Mouse (Mus musculus) embryonic facial prominence, embryonic 14.5 days (tissue): ENCODE data around the gene E4f1. TPM values are rescaled to one million over a fixed set of nuclear protein-coding genes. Genes with fewer than 3 reads are reported as not detected.

ENCODE experiments used
- ATAC-seq: fragments of 200-750 bp; cut with Nextera tagmentation; 2 replicates; pipeline ENCODE4 v1.8.0; 2017; ENCODE audit warnings: low read depth, moderate number of reproducible peaks, moderate TSS enrichment
- DNase-seq: peaks from one replicate; pipeline ENCODE4 v3.0.0-alpha.2; 2015; ENCODE audit warnings: low spot score
- H3K27ac ChIP-seq: fragments of 300-500 bp; sonication (generic); replicated peaks from 2 replicates; pipeline ENCODE4 v1.5.1; 2014; ENCODE audit warnings: low read depth, mild to moderate bottlenecking, low read length, moderate library complexity
- H3K27me3 ChIP-seq: fragments of 300-500 bp; sonication (generic); replicated peaks from 2 replicates; pipeline ENCODE4 v1.6.1; 2014; ENCODE audit warnings: low read length; ENCODE audit not compliant: control insufficient read depth, insufficient read depth
- H3K36me3 ChIP-seq: fragments of 300-500 bp; sonication (generic); 2 replicates; pipeline ENCODE4 v1.6.1; 2014; ENCODE audit warnings: low read length, mixed read lengths; ENCODE audit not compliant: control insufficient read depth, insufficient read depth
- H3K4me1 ChIP-seq: fragments of 300-500 bp; sonication (generic); 2 replicates; pipeline ENCODE4 v1.6.1; 2014; ENCODE audit warnings: antibody characterized with exemption, low read length; ENCODE audit not compliant: control insufficient read depth, insufficient read depth
- H3K4me2 ChIP-seq: fragments of 300-500 bp; sonication (generic); 2 replicates; pipeline ENCODE4 v1.6.1; 2014; ENCODE audit warnings: low read depth, mild to moderate bottlenecking, low read length, moderate library complexity, mixed read lengths
- H3K4me3 ChIP-seq: fragments of 300-500 bp; sonication (generic); 2 replicates; pipeline ENCODE4 v1.5.1; 2014; ENCODE audit warnings: low read depth, mild to moderate bottlenecking, low read length
- H3K9ac ChIP-seq: fragments of 300-500 bp; sonication (generic); 2 replicates; pipeline ENCODE4 v1.6.1; 2014; ENCODE audit warnings: low read depth, mild to moderate bottlenecking, low read length, moderate library complexity, mixed read lengths
- H3K9me3 ChIP-seq: fragments of 300-500 bp; sonication (generic); 2 replicates; pipeline ENCODE4 v1.6.1; 2016; ENCODE audit warnings: low read length; ENCODE audit not compliant: control insufficient read depth
- WGBS: fragments of 180-500 bp; shearing (Covaris S2); extraction: QIAGEN DNeasy Blood & Tissue Kit; methylation state at CpG from one replicate; pipeline ENCODE4 v1.1.7; 2014; 5-methylcytosine and 5-hydroxymethylcytosine counted together
- polyA plus RNA-seq: library from polyadenylated mRNA; unstranded; fragments of >200 nt; fragmentation: Nextera tagmentation; extraction: Ambion mirVana; gene quantifications from 2 replicates; pipeline ENCODE4 v1.2.1, GENCODE M21; 2014

Gene E4f1
- polyA plus RNA-seq, 1 experiment from 2014 or later: 13.3 TPM

DNA sequence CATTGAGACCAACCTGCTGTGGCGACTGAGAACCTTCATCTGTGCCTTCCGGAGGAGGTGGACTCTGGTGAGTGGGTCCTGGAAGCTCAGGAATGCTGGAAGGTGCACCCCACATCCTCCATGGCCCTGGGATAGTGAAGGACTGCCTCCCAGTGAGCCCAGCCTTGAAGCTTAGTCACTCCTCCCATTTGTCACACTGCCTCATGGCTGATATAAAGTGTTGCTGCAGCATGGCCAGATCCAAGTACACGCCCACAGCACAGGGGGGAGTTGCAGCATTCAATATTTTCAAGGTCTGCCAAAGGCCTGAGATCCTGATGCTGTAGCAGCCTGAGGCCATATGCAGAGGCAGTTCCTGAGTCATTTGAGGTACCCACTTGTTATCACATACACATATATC is 67.7 kb downstream of the E4f1 start:
- WGBS: 73% methylated on average over 3 of the region's 3 CpGs
- no peaks in the 10 kb centered on the region for H3K27me3 ChIP-seq
- ATAC-seq: no peak

DNA sequence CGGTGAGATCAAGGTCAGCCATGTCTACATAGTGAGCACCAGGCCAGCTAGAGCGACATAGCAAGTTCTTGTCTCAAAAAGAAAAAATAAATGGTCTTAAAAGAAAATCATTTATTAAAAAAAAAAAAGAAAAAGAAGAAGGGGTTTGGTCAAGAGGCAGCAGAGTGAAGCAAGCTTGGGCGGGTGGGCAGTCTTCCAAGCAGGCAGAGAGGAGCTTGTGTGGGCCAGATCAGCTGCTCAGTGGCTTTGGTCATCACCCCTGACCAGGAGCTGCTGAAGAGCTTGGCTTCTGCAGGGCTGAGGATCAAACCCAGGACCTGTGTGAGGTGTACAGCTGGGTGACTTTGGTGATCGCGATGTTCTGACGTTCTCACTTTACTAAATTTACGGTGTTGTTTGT is 75.7 kb downstream of the E4f1 start:
- DNase-seq (no peak), ATAC-seq (no peak)
- 85% methylated on average over 7 of the region's 7 CpGs for WGBS
- H3K9me3 ChIP-seq: no peaks in the 10 kb centered on the region
- no peaks in the 10 kb centered on the region for H3K27me3 ChIP-seq
- H3K27ac ChIP-seq: no peak overlapping the region
- H3K4me1 ChIP-seq: no peaks in the 10 kb centered on the region
- no peak overlapping the region for H3K4me3 ChIP-seq
- H3K9ac ChIP-seq: no peak overlapping the region
- H3K36me3 ChIP-seq: no peaks in the 10 kb centered on the region
- H3K4me2 ChIP-seq: no peak overlapping the region

More for the DNA sequence above, 67.7 kb downstream of the E4f1 start:
- Histone ChIP-seq H3K36me3 (peaks cover 16% of the 10 kb centered on the region; the same call in 1 of the 2 replicates), H3K4me1 (no peaks in the 10 kb centered on the region), H3K4me2 (no peak overlapping the region), H3K27ac (no peak overlapping the region), H3K9ac (no peak overlapping the region), H3K4me3 (no peak overlapping the region), H3K9me3 (no peaks in the 10 kb centered on the region)
- DNase-seq: no peak

Other genes starting within 250 kb of the E4f1 start
- gene Tedc2, start 249.5 kb downstream of the E4f1 start, polyA plus RNA-seq: 9.2 and 9.9 TPM in 2 replicates
- 42.2 and 48.1 TPM in 2 replicates for gene Ccnf, start 218.8 kb downstream of the E4f1 start, polyA plus RNA-seq
- gene Abca17, start 119.2 kb downstream of the E4f1 start, polyA plus RNA-seq: not detected in 2 replicates
- 10.1 TPM in 2 replicates for gene Abca3, start 118.4 kb downstream of the E4f1 start, polyA plus RNA-seq
- gene Rnps1, start 55.7 kb downstream of the E4f1 start, polyA plus RNA-seq: 202 and 224 TPM in 2 replicates
- 57.6 and 58.7 TPM in 2 replicates for gene Eci1, start 43.7 kb downstream of the E4f1 start, polyA plus RNA-seq
- gene Dnase1l2, start 27.2 kb downstream of the E4f1 start, polyA plus RNA-seq: 3.3 and 4.9 TPM in 2 replicates
- 57.7 and 58.5 TPM in 2 replicates for gene Pgp, start 79 bp upstream of the E4f1 start, polyA plus RNA-seq
- gene Bricd5, start 3.6 kb upstream of the E4f1 start, polyA plus RNA-seq: 1.5 and 2.0 TPM in 2 replicates
- gene Mlst8, start 8.8 kb upstream of the E4f1 start, polyA plus RNA-seq: 21.7 and 23.7 TPM in 2 replicates
- gene Caskin1, start 18.3 kb upstream of the E4f1 start, polyA plus RNA-seq: 2.9 and 3.7 TPM in 2 replicates
- gene Traf7, start 57.6 kb upstream of the E4f1 start, polyA plus RNA-seq: 78.9 and 86.3 TPM in 2 replicates
- gene Rab26, start 63.9 kb upstream of the E4f1 start, polyA plus RNA-seq: 2.8 and 2.9 TPM in 2 replicates
- 37.9 and 40.1 TPM in 2 replicates for gene Pkd1, start 79.5 kb upstream of the E4f1 start, polyA plus RNA-seq
- 60.8 and 71.2 TPM in 2 replicates for gene Tsc2, start 162.3 kb upstream of the E4f1 start, polyA plus RNA-seq
- 16.8 and 19.1 TPM in 2 replicates for gene Nthl1, start 162.4 kb upstream of the E4f1 start, polyA plus RNA-seq
- 56.7 and 57.7 TPM in 2 replicates for gene Slc9a3r2, start 180.0 kb upstream of the E4f1 start, polyA plus RNA-seq
- gene Npw, start 188.1 kb upstream of the E4f1 start, polyA plus RNA-seq: 0.82 and 1.4 TPM in 2 replicates
- 23.7 and 25.2 TPM in 2 replicates for gene Zfp598, start 199.4 kb upstream of the E4f1 start, polyA plus RNA-seq
- gene Syngr3, start 219.6 kb upstream of the E4f1 start, polyA plus RNA-seq: 7.7 and 8.2 TPM in 2 replicates
- 40.8 and 41.9 TPM in 2 replicates for gene Gfer, start 225.8 kb upstream of the E4f1 start, polyA plus RNA-seq
- gene Noxo1, start 225.9 kb upstream of the E4f1 start, polyA plus RNA-seq: 3.7 and 5.3 TPM in 2 replicates
- gene Tbl3, start 237.3 kb upstream of the E4f1 start, polyA plus RNA-seq: 50.1 and 67.2 TPM in 2 replicates
- gene Rnf151, start 247.8 kb upstream of the E4f1 start, polyA plus RNA-seq: 0.17 TPM in 1 of 2 replicates, not detected in the other
- gene Rps2, start 247.8 kb upstream of the E4f1 start, polyA plus RNA-seq: 1,571 and 1,579 TPM in 2 replicates